Mouse (Mus musculus): ENCODE results near the gene Nsmce4a. TPM values are rescaled to one million over a fixed set of nuclear protein-coding genes. Genes with fewer than 3 reads are reported as not detected.
"Not testable (repeated sequence)": the region's sequence is repeated elsewhere in the genome, so short reads cannot be mapped to it uniquely, and the experiment has no call there.

Gene Nsmce4a
- polyA plus RNA-seq, 1 experiment from 2014 or later = 234 TPM

- Histone ChIP-seq H3K9me3 (ENCODE audit: control insufficient read depth, low read length) (no peaks in the 10 kb centered on the region), H3K27ac (replicated peaks; ENCODE audit: low read depth, low read length) (no peak overlapping the region), H3K27me3 (ENCODE audit: control insufficient read depth, insufficient read depth, low read length) (no peaks in the 10 kb centered on the region), H3K4me1 (ENCODE audit: control insufficient read depth, insufficient read depth, low read length) (peaks cover 2% of the 10 kb centered on the region; the same call in 1 of the 2 replicates), H3K9ac (ENCODE audit: low read length) (no peak overlapping the region), H3K4me3 (ENCODE audit: low read depth, low read length) (no peak overlapping the region), H3K4me2 (ENCODE audit: low read depth, severe bottlenecking) (no peak overlapping the region), H3K36me3 (ENCODE audit: control insufficient read depth, insufficient read depth, low read length) (no peaks in the 10 kb centered on the region)
- ATAC-seq (ENCODE audit: insufficient number of reproducible peaks, low FRiP score, low TSS enrichment, low read depth) (no peak), DNase-seq (ENCODE audit: low spot score) (no peak)
- WGBS = 90% methylated on average over 5 of the region's 5 CpGs
Observed at GRCm38 (mm10) chr7:130603556-130603955, 30.6 kb upstream of the Nsmce4a start.

DNA sequence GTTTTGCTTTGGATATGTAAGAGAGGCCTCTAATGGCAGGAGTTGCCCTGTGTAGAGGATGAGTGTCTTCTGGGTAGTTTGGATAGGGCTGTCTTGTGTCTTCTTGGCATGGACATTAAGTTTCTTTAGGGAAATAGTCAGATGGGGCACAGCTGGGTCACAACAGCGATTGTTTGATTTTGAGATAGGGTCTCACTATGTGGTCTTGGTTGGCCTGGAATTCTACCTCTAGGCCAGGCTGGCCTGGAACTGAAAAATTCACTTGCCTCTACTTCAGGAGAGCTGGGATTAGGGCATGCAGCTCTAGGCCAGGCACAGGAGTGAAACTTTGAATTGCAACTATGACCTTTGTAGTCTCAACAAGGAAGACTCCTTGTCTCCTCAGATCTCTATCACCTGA, 29.9 kb upstream of the Nsmce4a start:
- Histone ChIP-seq H3K4me3 (ENCODE audit: low read depth, low read length) (no peak overlapping the region), H3K27ac (replicated peaks; ENCODE audit: low read depth, low read length) (no peak overlapping the region), H3K9ac (ENCODE audit: low read length) (no peak overlapping the region), H3K4me2 (ENCODE audit: low read depth, severe bottlenecking) (no peak overlapping the region), H3K27me3 (ENCODE audit: control insufficient read depth, insufficient read depth, low read length) (no peaks in the 10 kb centered on the region), H3K36me3 (ENCODE audit: control insufficient read depth, insufficient read depth, low read length) (no peaks in the 10 kb centered on the region), H3K4me1 (ENCODE audit: control insufficient read depth, insufficient read depth, low read length) (peaks cover 2% of the 10 kb centered on the region; the same call in 1 of the 2 replicates), H3K9me3 (ENCODE audit: control insufficient read depth, low read length) (no peaks in the 10 kb centered on the region)
- WGBS = 96% methylated on average over 1 of the region's 1 CpGs
- DNase-seq (ENCODE audit: low spot score) (no peak), ATAC-seq (ENCODE audit: insufficient number of reproducible peaks, low FRiP score, low TSS enrichment, low read depth) (no peak)

GRCm38 (mm10) chr7:130600546-130600945, 27.6 kb upstream of the Nsmce4a start:
- ATAC-seq (ENCODE audit: insufficient number of reproducible peaks, low FRiP score, low TSS enrichment, low read depth) (no peak), DNase-seq (ENCODE audit: low spot score) (no peak)
- H3K4me1 ChIP-seq (ENCODE audit: control insufficient read depth, insufficient read depth, low read length) = no peaks in the 10 kb centered on the region
- no peaks in the 10 kb centered on the region for H3K36me3 ChIP-seq (ENCODE audit: control insufficient read depth, insufficient read depth, low read length)
- H3K4me3 ChIP-seq (ENCODE audit: low read depth, low read length) = no peak overlapping the region
- 74% methylated on average over 2 of the region's 2 CpGs for WGBS
- no peaks in the 10 kb centered on the region for H3K27me3 ChIP-seq (ENCODE audit: control insufficient read depth, insufficient read depth, low read length)
- H3K9ac ChIP-seq (ENCODE audit: low read length) = no peak overlapping the region
- H3K4me2 ChIP-seq (ENCODE audit: low read depth, severe bottlenecking) = no peak overlapping the region
- no peak overlapping the region for H3K27ac ChIP-seq (replicated peaks; ENCODE audit: low read depth, low read length)
- H3K9me3 ChIP-seq (ENCODE audit: control insufficient read depth, low read length) = no peaks in the 10 kb centered on the region

DNA sequence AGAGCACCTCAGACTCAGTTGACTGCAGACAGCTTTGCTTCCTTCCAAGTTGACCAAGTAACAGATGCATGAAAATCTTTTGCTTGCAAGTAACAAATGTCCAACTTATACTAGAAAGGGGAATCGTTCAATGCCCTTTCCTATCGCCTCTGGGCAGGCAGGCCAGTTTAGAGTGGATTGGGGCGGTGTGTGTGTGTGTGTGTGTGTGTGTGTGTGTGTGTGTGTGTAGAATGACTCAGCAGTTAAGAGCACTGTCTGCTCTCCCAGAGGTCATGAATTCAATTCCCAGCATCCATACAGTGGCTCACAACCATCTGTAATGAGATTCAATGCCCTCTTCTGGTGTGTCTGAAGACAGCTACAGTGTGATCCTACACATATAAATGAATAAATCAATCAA, 27.2 kb upstream of the Nsmce4a start:
- Histone ChIP-seq H3K4me3 (ENCODE audit: low read depth, low read length) (no peak overlapping the region), H3K9me3 (ENCODE audit: control insufficient read depth, low read length) (no peaks in the 10 kb centered on the region), H3K36me3 (ENCODE audit: control insufficient read depth, insufficient read depth, low read length) (no peaks in the 10 kb centered on the region), H3K4me1 (ENCODE audit: control insufficient read depth, insufficient read depth, low read length) (no peaks in the 10 kb centered on the region), H3K4me2 (ENCODE audit: low read depth, severe bottlenecking) (no peak overlapping the region), H3K27ac (replicated peaks; ENCODE audit: low read depth, low read length) (no peak overlapping the region), H3K9ac (ENCODE audit: low read length) (no peak overlapping the region), H3K27me3 (ENCODE audit: control insufficient read depth, insufficient read depth, low read length) (no peaks in the 10 kb centered on the region)
- ATAC-seq (ENCODE audit: insufficient number of reproducible peaks, low FRiP score, low TSS enrichment, low read depth) (no peak), DNase-seq (ENCODE audit: low spot score) (no peak)
- 89% methylated on average over 3 of the region's 3 CpGs for WGBS

DNA sequence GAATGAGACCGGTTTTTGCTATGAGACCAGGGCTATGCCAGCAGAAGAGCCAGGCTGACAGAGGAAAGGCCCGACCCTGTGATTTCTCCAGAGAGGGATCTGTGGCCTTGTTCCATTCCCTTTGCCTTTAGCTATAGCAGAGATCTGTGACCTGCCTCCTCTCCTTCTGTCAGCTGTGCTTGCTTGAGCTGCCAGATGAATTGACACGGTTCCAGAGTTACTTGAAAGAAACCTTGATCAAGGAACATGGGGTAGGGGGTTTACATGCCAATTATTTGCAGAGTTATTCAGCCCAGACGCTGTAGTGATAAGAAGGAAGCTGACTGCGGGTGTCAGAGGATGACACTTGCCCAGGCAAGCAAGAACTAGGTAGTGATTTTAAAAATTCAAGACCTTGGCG, 24.6 kb upstream of the Nsmce4a start:
- DNase-seq (ENCODE audit: low spot score) (no peak), ATAC-seq (ENCODE audit: insufficient number of reproducible peaks, low FRiP score, low TSS enrichment, low read depth) (no peak)
- Histone ChIP-seq H3K9me3 (ENCODE audit: control insufficient read depth, low read length) (no peaks in the 10 kb centered on the region), H3K27ac (replicated peaks; ENCODE audit: low read depth, low read length) (no peak overlapping the region), H3K36me3 (ENCODE audit: control insufficient read depth, insufficient read depth, low read length) (no peaks in the 10 kb centered on the region), H3K27me3 (ENCODE audit: control insufficient read depth, insufficient read depth, low read length) (no peaks in the 10 kb centered on the region), H3K9ac (ENCODE audit: low read length) (no peak overlapping the region), H3K4me3 (ENCODE audit: low read depth, low read length) (no peak overlapping the region), H3K4me2 (ENCODE audit: low read depth, severe bottlenecking) (no peak overlapping the region), H3K4me1 (ENCODE audit: control insufficient read depth, insufficient read depth, low read length) (no peaks in the 10 kb centered on the region)
- WGBS = 76% methylated on average over 6 of the region's 6 CpGs

- not testable (repeated sequence) for H3K27me3 ChIP-seq (ENCODE audit: control insufficient read depth, insufficient read depth, low read length); H3K27ac ChIP-seq (replicated peaks; ENCODE audit: low read depth, low read length); H3K4me3 ChIP-seq (ENCODE audit: low read depth, low read length); DNase-seq (ENCODE audit: low spot score); H3K9ac ChIP-seq (ENCODE audit: low read length); H3K9me3 ChIP-seq (ENCODE audit: control insufficient read depth, low read length); H3K4me1 ChIP-seq (ENCODE audit: control insufficient read depth, insufficient read depth, low read length); H3K36me3 ChIP-seq (ENCODE audit: control insufficient read depth, insufficient read depth, low read length); ATAC-seq (ENCODE audit: insufficient number of reproducible peaks, low FRiP score, low TSS enrichment, low read depth); H3K4me2 ChIP-seq (ENCODE audit: low read depth, severe bottlenecking)
- WGBS = 51% methylated on average over 9 of the region's 19 CpGs
Observed at GRCm38 (mm10) chr7:130596079-130596855, 23.3 kb upstream of the Nsmce4a start.

DNA sequence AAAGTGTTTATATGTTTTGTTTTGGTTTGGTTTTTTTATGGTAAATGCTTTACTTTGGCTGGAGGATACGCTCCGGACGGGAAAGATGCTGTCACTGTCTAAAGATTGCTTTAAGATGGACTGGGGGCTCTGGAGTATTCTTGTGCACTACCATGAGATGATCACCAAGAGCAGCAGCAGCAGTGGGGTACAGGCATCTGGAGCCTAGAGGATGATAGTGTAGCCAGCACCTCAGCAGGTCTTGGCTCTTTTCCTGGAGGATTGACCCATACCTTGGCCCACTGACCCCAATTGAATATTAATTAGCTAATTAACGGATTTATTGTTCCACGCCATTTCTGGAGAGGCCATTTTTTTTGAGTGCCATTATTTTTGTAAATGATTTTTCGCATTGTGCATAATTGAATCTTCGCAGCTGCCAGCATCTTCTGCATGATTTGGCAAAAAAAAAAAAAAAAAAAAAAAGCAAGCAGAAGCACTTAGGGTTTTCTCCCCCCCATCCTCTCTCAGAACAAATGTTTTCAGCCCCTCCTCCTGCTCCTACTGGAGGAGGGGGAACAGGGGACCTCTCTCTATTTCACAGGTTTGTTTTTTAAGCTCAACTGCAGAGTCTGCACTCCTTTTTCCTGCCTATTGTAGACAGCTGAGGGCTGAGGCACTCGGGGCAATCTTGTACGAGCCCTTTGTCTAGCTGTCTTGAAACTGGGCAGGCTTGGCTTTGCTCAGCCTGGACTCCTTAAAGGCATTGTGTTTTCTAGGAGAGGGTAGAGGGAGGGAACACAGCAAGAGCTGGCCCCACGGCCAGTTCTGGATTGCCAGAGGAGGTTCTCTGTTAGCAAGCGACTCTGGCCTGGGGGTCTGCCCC, 20.7 kb upstream of the Nsmce4a start:
- not testable (repeated sequence) for H3K36me3 ChIP-seq (ENCODE audit: control insufficient read depth, insufficient read depth, low read length); H3K27ac ChIP-seq (replicated peaks; ENCODE audit: low read depth, low read length); H3K4me3 ChIP-seq (ENCODE audit: low read depth, low read length); H3K4me1 ChIP-seq (ENCODE audit: control insufficient read depth, insufficient read depth, low read length); DNase-seq (ENCODE audit: low spot score); ATAC-seq (ENCODE audit: insufficient number of reproducible peaks, low FRiP score, low TSS enrichment, low read depth); H3K9me3 ChIP-seq (ENCODE audit: control insufficient read depth, low read length); H3K9ac ChIP-seq (ENCODE audit: low read length); H3K4me2 ChIP-seq (ENCODE audit: low read depth, severe bottlenecking); H3K27me3 ChIP-seq (ENCODE audit: control insufficient read depth, insufficient read depth, low read length)
- 80% methylated on average over 6 of the region's 11 CpGs for WGBS

- not testable (repeated sequence) for ATAC-seq (ENCODE audit: insufficient number of reproducible peaks, low FRiP score, low TSS enrichment, low read depth); H3K4me1 ChIP-seq (ENCODE audit: control insufficient read depth, insufficient read depth, low read length); DNase-seq (ENCODE audit: low spot score); H3K36me3 ChIP-seq (ENCODE audit: control insufficient read depth, insufficient read depth, low read length); H3K9me3 ChIP-seq (ENCODE audit: control insufficient read depth, low read length); H3K4me2 ChIP-seq (ENCODE audit: low read depth, severe bottlenecking); H3K4me3 ChIP-seq (ENCODE audit: low read depth, low read length); H3K27ac ChIP-seq (replicated peaks; ENCODE audit: low read depth, low read length); H3K9ac ChIP-seq (ENCODE audit: low read length); H3K27me3 ChIP-seq (ENCODE audit: control insufficient read depth, insufficient read depth, low read length)
- no CpG with 5 or more reads among the region's 11 CpGs for WGBS
Observed at GRCm38 (mm10) chr7:130592975-130593374, 20.1 kb upstream of the Nsmce4a start.
